Mouse (Mus musculus) limb, embryonic 10.5 days (tissue): ENCODE results near the gene Atp6v1e1. TPM values are rescaled to one million over a fixed set of nuclear protein-coding genes. Genes with fewer than 3 reads are reported as not detected.

Experiments
- DNase-seq: peaks from one replicate; pipeline ENCODE4 v3.0.0-alpha.2; 2017; ENCODE audit warnings: low spot score
- H3K27ac ChIP-seq: fragments of 300-500 bp; sonication (generic); 2 replicates; pipeline ENCODE4 v1.5.1; 2016; ENCODE audit warnings: mild to moderate bottlenecking
- H3K27me3 ChIP-seq: fragments of 300-500 bp; sonication (generic); 2 replicates; pipeline ENCODE4 v1.6.1; 2016; ENCODE audit warnings: low read depth, mild to moderate bottlenecking; ENCODE audit not compliant: poor library complexity, severe bottlenecking
- H3K36me3 ChIP-seq: fragments of 300-500 bp; sonication (generic); 2 replicates; pipeline ENCODE4 v1.6.1; 2016; ENCODE audit warnings: mild to moderate bottlenecking, moderate library complexity
- H3K4me1 ChIP-seq: fragments of 300-500 bp; sonication (generic); 2 replicates; pipeline ENCODE4 v1.6.1; 2016
- H3K4me3 ChIP-seq: fragments of 300-500 bp; sonication (generic); 2 replicates; pipeline ENCODE4 v1.5.1; 2016; ENCODE audit warnings: mild to moderate bottlenecking, moderate library complexity
- H3K9me3 ChIP-seq: fragments of 300-500 bp; sonication (generic); replicated peaks from 2 replicates; pipeline ENCODE4 v1.6.1; 2016; ENCODE audit warnings: mild to moderate bottlenecking
- WGBS: fragments of 180-500 bp; shearing (Covaris S2); methylation state at CpG from one replicate; pipeline ENCODE4 v1.1.7; 2016; 5-methylcytosine and 5-hydroxymethylcytosine counted together
- microRNA-seq: library from miRNA; unstranded; fragments of <30 nt; microRNA quantifications from one replicate; pipeline ENCODE4, GENCODE M21; 2017
- polyA plus RNA-seq: library from polyadenylated mRNA; unstranded; fragments of >200 nt; fragmentation: Nextera tagmentation; extraction: Ambion mirVana; gene quantifications from 2 replicates; pipeline ENCODE4 v1.2.1, GENCODE M21; 2016

Atp6v1e1 gene
- polyA plus RNA-seq, 1 experiment from 2014 or later = 99.9 TPM

DNA sequence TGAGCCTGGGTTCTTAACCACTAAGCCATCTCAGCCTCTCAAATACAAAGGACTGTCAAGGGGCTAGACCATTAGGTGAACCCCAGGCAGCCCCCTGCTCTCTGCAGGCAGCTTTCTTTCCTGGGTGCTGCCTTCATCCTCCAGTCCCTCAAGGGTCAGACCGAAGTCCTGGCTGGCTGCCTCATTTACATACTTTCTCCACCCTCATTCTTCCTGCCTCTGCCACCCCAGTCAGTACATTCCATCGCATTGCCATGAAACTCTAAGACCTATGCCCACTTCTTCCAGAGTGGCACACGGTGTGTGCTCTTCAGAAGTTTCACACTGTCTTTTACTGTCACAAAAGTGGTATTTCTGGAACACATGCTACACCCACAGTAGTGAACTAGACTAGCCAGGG is 44.4 kb downstream of the Atp6v1e1 start:
- WGBS = 55% methylated on average over 3 of the region's 3 CpGs
- no peak overlapping the region for H3K4me3 ChIP-seq
- H3K36me3 ChIP-seq = peaks cover 9% of the 10 kb centered on the region; the same call in 1 of the 2 replicates
- no peaks in the 10 kb centered on the region for H3K4me1 ChIP-seq
- no peaks in the 10 kb centered on the region for H3K9me3 ChIP-seq
- H3K27me3 ChIP-seq = no peaks in the 10 kb centered on the region
- no peak overlapping the region for H3K27ac ChIP-seq
- DNase-seq = no peak

DNA sequence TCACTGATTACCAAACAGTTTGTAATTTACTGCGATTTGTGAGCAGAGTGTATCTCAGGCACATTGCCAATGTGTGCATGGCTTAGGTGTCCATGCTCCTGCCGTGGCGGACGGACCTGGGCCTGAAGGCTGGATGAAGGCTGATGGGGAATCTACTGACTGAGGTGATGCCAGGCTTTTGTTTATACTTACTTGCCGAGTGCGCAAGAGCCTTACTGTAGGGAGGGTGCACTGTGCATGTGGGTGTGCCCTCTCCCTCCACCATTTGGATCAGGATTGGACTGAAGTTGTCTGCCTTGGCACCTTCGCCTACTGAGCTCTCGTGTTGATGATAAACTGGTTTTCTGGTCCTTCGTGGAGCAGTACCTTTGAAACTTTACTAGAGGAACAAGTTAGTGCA is 45.1 kb downstream of the Atp6v1e1 start:
- no peaks in the 10 kb centered on the region for H3K4me1 ChIP-seq
- H3K27me3 ChIP-seq = no peaks in the 10 kb centered on the region
- DNase-seq = no peak
- H3K9me3 ChIP-seq = no peaks in the 10 kb centered on the region
- H3K4me3 ChIP-seq = no peak overlapping the region
- no peak overlapping the region for H3K27ac ChIP-seq
- H3K36me3 ChIP-seq = peaks cover 12% of the 10 kb centered on the region; the same call in 1 of the 2 replicates
- WGBS = 83% methylated on average over 9 of the region's 9 CpGs

DNA sequence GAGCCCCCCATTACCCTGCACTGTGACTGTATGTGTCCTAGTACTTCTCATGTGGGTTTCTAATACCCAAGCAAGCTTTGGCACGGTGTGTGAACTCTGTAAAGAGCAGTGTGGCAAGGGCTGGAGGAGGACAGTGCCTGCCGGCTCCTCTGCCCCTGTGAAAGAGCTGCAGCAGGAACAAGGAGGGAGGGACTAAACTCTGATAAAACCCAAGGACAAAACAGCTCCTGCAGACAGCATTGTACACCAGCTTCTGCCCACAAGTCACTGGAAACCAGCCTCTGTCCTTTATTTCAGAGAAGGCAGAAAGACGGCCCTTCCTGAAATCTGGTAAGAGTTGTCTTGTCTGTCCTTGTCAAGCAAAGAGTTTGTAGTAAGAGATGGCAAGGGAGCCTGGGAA is 46.3 kb downstream of the Atp6v1e1 start:
- H3K9me3 ChIP-seq = no peaks in the 10 kb centered on the region
- peaks cover 22% of the 10 kb centered on the region for H3K36me3 ChIP-seq
- DNase-seq = no peak
- no peak overlapping the region for H3K27ac ChIP-seq
- 90% methylated on average over 3 of the region's 3 CpGs for WGBS
- H3K4me3 ChIP-seq = no peak overlapping the region
- H3K27me3 ChIP-seq = no peaks in the 10 kb centered on the region
- H3K4me1 ChIP-seq = no peaks in the 10 kb centered on the region

DNA sequence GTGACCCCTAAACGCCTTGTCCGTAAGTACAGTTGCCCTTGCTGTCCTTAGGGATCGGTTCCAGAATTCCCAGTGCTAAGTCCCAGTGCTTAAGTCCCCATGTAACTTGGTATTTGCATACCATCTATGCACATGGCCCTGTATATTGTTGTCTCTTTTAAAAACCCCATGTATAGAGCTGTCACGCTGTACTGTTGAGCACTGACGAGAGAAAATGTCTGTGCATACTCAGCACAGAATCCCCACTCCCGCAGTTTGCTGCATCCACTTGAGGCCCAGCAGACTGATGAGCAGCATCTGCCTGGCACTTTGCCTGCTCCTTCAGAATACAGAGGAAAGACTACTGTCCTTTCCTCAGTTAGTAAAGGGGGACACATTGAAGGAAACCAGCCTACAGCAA is 48.8 kb downstream of the Atp6v1e1 start:
- DNase-seq = no peak
- no peaks in the 10 kb centered on the region for H3K27me3 ChIP-seq
- peaks cover 41% of the 10 kb centered on the region for H3K36me3 ChIP-seq
- no peak overlapping the region for H3K4me3 ChIP-seq
- no peaks in the 10 kb centered on the region for H3K4me1 ChIP-seq
- H3K9me3 ChIP-seq = no peaks in the 10 kb centered on the region
- WGBS = 93% methylated on average over 6 of the region's 6 CpGs
- no peak overlapping the region for H3K27ac ChIP-seq

GRCm38 (mm10) chr6:120773149-120773628 is 49.4 kb downstream of the Atp6v1e1 start, which contains the start of gene Slc25a18:
TSS of gene Slc25a18 (plus strand) at chr6:120773578.
- Histone ChIP-seq H3K27ac (no peak within 1 kb of the TSS), H3K36me3 (peaks cover 47% of the 10 kb centered on the region), H3K27me3 (no peaks in the 10 kb centered on the region), H3K4me1 (no peaks in the 10 kb centered on the region), H3K9me3 (no peaks in the 10 kb centered on the region), H3K4me3 (no peak within 1 kb of the TSS)
- 82% methylated on average over 5 of the region's 5 CpGs for WGBS
- DNase-seq = no peak

DNA sequence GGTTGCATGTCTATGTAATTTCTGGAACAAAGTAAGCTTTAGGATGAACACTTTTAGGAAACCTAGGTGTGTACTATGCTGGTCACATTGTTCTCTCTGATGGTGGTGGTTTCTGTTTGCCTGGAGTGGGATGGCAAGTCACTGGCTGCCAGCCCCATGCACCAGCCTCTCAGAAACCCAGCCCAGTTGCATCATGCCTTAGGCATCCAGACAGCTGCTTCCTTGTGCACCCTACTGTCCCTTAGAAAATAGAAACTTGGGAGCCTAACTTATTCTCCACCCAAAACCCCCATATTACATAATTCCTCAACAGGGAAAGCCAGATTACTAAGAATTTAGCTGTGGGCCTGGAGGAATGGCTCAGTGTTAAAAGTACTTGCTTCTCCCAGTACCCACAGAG is 50.6 kb downstream of the Atp6v1e1 start:
- no peak overlapping the region for H3K4me3 ChIP-seq
- H3K9me3 ChIP-seq = no peaks in the 10 kb centered on the region
- H3K36me3 ChIP-seq = peaks cover 51% of the 10 kb centered on the region
- no peaks in the 10 kb centered on the region for H3K4me1 ChIP-seq
- no peak overlapping the region for H3K27ac ChIP-seq
- no peak for DNase-seq
- no peaks in the 10 kb centered on the region for H3K27me3 ChIP-seq

DNA sequence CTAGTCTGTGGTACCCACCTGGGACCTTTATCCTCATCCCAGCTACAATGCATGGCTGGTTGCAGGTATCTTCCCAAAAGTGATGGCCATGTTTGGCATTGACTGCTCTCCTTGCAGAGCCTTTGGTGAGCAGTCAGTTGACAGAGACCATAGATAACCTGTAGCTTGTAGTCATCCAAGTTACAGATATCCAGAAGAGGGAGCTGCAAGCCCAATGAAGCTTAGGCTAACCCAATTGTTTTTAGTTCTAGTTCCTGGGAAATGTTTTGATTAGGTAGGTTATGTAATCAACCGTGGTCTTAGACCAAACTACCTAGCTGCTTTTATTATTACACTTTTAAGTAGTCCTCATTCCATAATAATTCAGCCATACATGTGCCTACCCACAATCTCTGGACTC is 51.2 kb downstream of the Atp6v1e1 start:
- Histone ChIP-seq H3K9me3 (no peaks in the 10 kb centered on the region), H3K4me3 (no peak overlapping the region), H3K27ac (no peak overlapping the region), H3K4me1 (no peaks in the 10 kb centered on the region), H3K27me3 (no peaks in the 10 kb centered on the region), H3K36me3 (peaks cover 57% of the 10 kb centered on the region)
- WGBS = 93% methylated on average over 1 of the region's 1 CpGs
- DNase-seq = no peak

GRCm38 (mm10) chr6:120769972-120770371 is 52.6 kb downstream of the Atp6v1e1 start:
- no peaks in the 10 kb centered on the region for H3K4me1 ChIP-seq
- H3K27me3 ChIP-seq = no peaks in the 10 kb centered on the region
- DNase-seq = no peak
- no peak overlapping the region for H3K27ac ChIP-seq
- no peak overlapping the region for H3K4me3 ChIP-seq
- 85% methylated on average over 1 of the region's 1 CpGs for WGBS
- peaks cover 70% of the 10 kb centered on the region for H3K36me3 ChIP-seq
- H3K9me3 ChIP-seq = no peaks in the 10 kb centered on the region

- DNase-seq = no peak
- H3K36me3 ChIP-seq = peaks cover 98% of the 10 kb centered on the region
- H3K27me3 ChIP-seq = no peaks in the 10 kb centered on the region
- H3K27ac ChIP-seq = no peak overlapping the region
- no peaks in the 10 kb centered on the region for H3K9me3 ChIP-seq
- H3K4me1 ChIP-seq = no peaks in the 10 kb centered on the region
- 90% methylated on average over 2 of the region's 2 CpGs for WGBS
- H3K4me3 ChIP-seq = no peak overlapping the region
Observed at GRCm38 (mm10) chr6:120761151-120761550, 61.4 kb downstream of the Atp6v1e1 start.

DNA sequence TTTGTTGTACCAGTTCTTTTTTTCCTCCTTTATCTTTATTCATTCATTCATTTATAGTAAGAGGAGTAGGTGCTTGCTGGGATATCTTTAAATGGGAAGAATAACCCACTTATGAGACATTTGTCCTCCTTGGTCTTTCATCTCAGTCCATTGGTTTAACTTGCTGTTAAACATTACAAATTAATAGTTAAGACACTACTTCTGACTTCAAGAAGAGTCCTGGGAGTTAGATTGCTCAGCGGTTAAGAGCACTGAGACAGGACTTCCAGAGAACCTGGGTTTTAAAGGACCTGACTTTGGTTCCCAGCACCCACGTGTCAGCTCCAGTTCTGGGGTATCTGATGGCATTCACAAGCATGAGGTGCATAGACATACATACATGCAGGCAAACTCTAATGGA is 76.2 kb downstream of the Atp6v1e1 start:
- Histone ChIP-seq H3K4me3 (no peak overlapping the region), H3K27me3 (no peaks in the 10 kb centered on the region), H3K4me1 (no peaks in the 10 kb centered on the region), H3K9me3 (no peaks in the 10 kb centered on the region), H3K27ac (no peak overlapping the region), H3K36me3 (peaks cover 61% of the 10 kb centered on the region)
- no peak for DNase-seq
- WGBS = 93% methylated on average over 2 of the region's 2 CpGs

Small RNA genes lying within 50 kb of the gene (microRNA-seq; reads per million reads assigned to microRNA genes)
- not detected for gene Gm25193

Other genes with a start within 250 kb of the Atp6v1e1 start
- gene Cecr2, start 156.4 kb downstream of the Atp6v1e1 start, polyA plus RNA-seq = 12.7 and 17.5 TPM in 2 replicates
- 0.08 and 0.19 TPM in 2 replicates for gene Slc25a18, start 49.2 kb downstream of the Atp6v1e1 start, polyA plus RNA-seq
- 45.5 and 49.9 TPM in 2 replicates for gene Bcl2l13, start 13.4 kb upstream of the Atp6v1e1 start, polyA plus RNA-seq
- gene Bid, start 94.1 kb upstream of the Atp6v1e1 start, polyA plus RNA-seq = 13.2 and 14.8 TPM in 2 replicates